Mouse (Mus musculus): ENCODE results near the gene Atp6v1f. TPM values are rescaled to one million over a fixed set of nuclear protein-coding genes. Genes with fewer than 3 reads are reported as not detected.

The Atp6v1f gene
- total and polyA plus RNA-seq, 3 experiments: 312 to 349 TPM; not detected in 1

GRCm38 (mm10) chr6:29434911-29435691 is 32.4 kb upstream of the Atp6v1f start:
- Histone ChIP-seq H3K27ac (ENCODE audit: control insufficient read depth, low read depth, low read length) (peak overlapping the region; percentile 10), H3K79me2 (ENCODE audit: control insufficient read depth, insufficient read depth, low read length, poor library complexity) (no peaks in the 10 kb centered on the region), H3K9me3 (replicated peaks; ENCODE audit: insufficient read depth, low read length) (no peaks in the 10 kb centered on the region), H3K4me3 (ENCODE audit: control insufficient read depth in 1 of 2, insufficient read depth in 1 of 2, low read depth in 2 of 2, low read length in 2 of 2) (peak overlapping the region; percentile 8 to 22; a peak in 3 of 4 replicates), H3K9ac (ENCODE audit: control insufficient read depth, low read depth, low read length, poor library complexity, severe bottlenecking) (peak overlapping the region; percentile 41), H3K36me3 (ENCODE audit: control insufficient read depth in 1 of 2, insufficient read depth in 2 of 2, low read length in 2 of 2) (peaks cover 0 to 3% of the 10 kb centered on the region in 2 experiments; a peak in 1 of 4 replicates), H3K27me3 (ENCODE audit: control insufficient read depth in 1 of 2, insufficient read depth in 2 of 2, low read length in 2 of 2) (no peaks in the 10 kb centered on the region; a peak in 1 of 4 replicates), H3K4me1 (ENCODE audit: control insufficient read depth in 1 of 2, insufficient read depth in 2 of 2, low read length in 2 of 2) (peaks cover 0 to 25% of the 10 kb centered on the region in 2 experiments; a peak in 3 of 4 replicates)
- TF ChIP-seq POLR2AphosphoS2 (IDR thresholded peaks at IDR 0.05; ENCODE audit: low read length) (no peak), E2F4 (IDR thresholded peaks at IDR 0.05; ENCODE audit: borderline replicate concordance, low read depth, low read length) (no peak), TCF12 (IDR thresholded peaks at IDR 0.05; ENCODE audit: low read depth, low read length) (peak; percentile 5; the same call in 1 of the 2 replicates), GATA1 (IDR thresholded peaks at IDR 0.05; ENCODE audit: low read depth, low read length) (no peak), MAFK (IDR thresholded peaks at IDR 0.05; ENCODE audit: borderline replicate concordance, low read depth, low read length) (no peak), CTCF (IDR thresholded peaks at IDR 0.05 in 2 of 3, conservative IDR thresholded peaks at IDR 0.05 in 1 of 3; ENCODE audit: control insufficient read depth in 1 of 3, insufficient read depth in 1 of 3, low read depth in 2 of 3, low read length in 3 of 3, poor library complexity in 1 of 3, severe bottlenecking in 1 of 3) (no peak), SMC3 (IDR thresholded peaks at IDR 0.05; ENCODE audit: low read depth, low read length) (no peak), UBTF (IDR thresholded peaks at IDR 0.05; ENCODE audit: borderline replicate concordance, insufficient read depth, low read depth, low read length) (no peak), MYB (IDR thresholded peaks at IDR 0.05; ENCODE audit: low read depth, low read length) (no peak), CHD2 (IDR thresholded peaks at IDR 0.05; ENCODE audit: low read length) (0 out of 2 replicates have a peak, but pooled peaks have one; percentile 15), ZNF384 (IDR thresholded peaks at IDR 0.05; ENCODE audit: low read depth, low read length) (no peak), RAD21 (IDR thresholded peaks at IDR 0.05; ENCODE audit: low read depth, low read length) (no peak), GABPA (IDR thresholded peaks at IDR 0.05; ENCODE audit: low read depth, low read length) (no peak), MYC (IDR thresholded peaks at IDR 0.05; ENCODE audit: low read depth, low read length) (no peak), TAL1 (IDR thresholded peaks at IDR 0.05; ENCODE audit: low read length) (no peak), MAZ (IDR thresholded peaks at IDR 0.05; ENCODE audit: low read depth, low read length) (no peak), NRF1 (IDR thresholded peaks at IDR 0.05; ENCODE audit: insufficient read depth, low read depth, low read length, poor library complexity, severe bottlenecking) (no peak), USF1 (IDR thresholded peaks at IDR 0.05; ENCODE audit: low read depth, low read length) (no peak), CHD1 (IDR thresholded peaks at IDR 0.05; ENCODE audit: low read depth, low read length) (no peak), ELF1 (IDR thresholded peaks at IDR 0.05; ENCODE audit: low read depth, low read length) (0 out of 2 replicates have a peak, but pooled peaks have one; percentile 10), RCOR1 (IDR thresholded peaks at IDR 0.05; ENCODE audit: low read depth, low read length) (no peak), JUND (IDR thresholded peaks at IDR 0.05; ENCODE audit: low read depth, low read length) (no peak), ZKSCAN1 (IDR thresholded peaks at IDR 0.05; ENCODE audit: low read depth, low read length) (no peak)
- DNase-seq (ENCODE audit: low read depth, low spot score): peak; percentile 57
